Mouse (Mus musculus) spleen, adult 18-20 months (tissue): Measurements from ENCODE around the gene Heatr3.
"Not testable (repeated sequence)": the region's sequence is repeated elsewhere in the genome, so short reads cannot be mapped to it uniquely, and the experiment has no call there.

Source experiments
- DNase-seq, 2 experiments: peaks; one replicate each; pipeline ENCODE4 v3.0.0; 2022; ENCODE audit warnings: mixed read lengths in 2 of 2

The Heatr3 gene

GRCm38 (mm10) chr8:88198551-88198944, 60.9 kb downstream of the Heatr3 start:
- DNase-seq: no peak

- peak; percentile 91 to 95 for DNase-seq
Observed at GRCm38 (mm10) chr8:88198945-88199571, 61.4 kb downstream of the Heatr3 start, which contains the start of gene Tent4b. Tent4b (plus strand) TSS chr8:88199213.

- peak; percentile 55 to 57 for DNase-seq
Observed at GRCm38 (mm10) chr8:88199700-88200601, 62.3 kb downstream of the Heatr3 start.

GRCm38 (mm10) chr8:88200724-88201495, 63.3 kb downstream of the Heatr3 start:
- no peak for DNase-seq

GRCm38 (mm10) chr8:88201641-88202040, 64.0 kb downstream of the Heatr3 start:
- DNase-seq: no peak

GRCm38 (mm10) chr8:88206016-88206415, 68.4 kb downstream of the Heatr3 start:
- no peak for DNase-seq

GRCm38 (mm10) chr8:88207121-88207821, 69.6 kb downstream of the Heatr3 start:
- no peak for DNase-seq

- DNase-seq: not testable (repeated sequence)
Observed at GRCm38 (mm10) chr8:88209930-88210827, 72.5 kb downstream of the Heatr3 start.

GRCm38 (mm10) chr8:88221353-88221752, 83.7 kb downstream of the Heatr3 start:
- no peak for DNase-seq
